Mouse (Mus musculus) embryonic facial prominence, embryonic 11.5 days (tissue): ENCODE results near the gene Tlk2. TPM values are rescaled to one million over a fixed set of nuclear protein-coding genes. Genes with fewer than 3 reads are reported as not detected.

Source experiments
- ATAC-seq: fragments of 200-750 bp; cut with Nextera tagmentation; replicated peaks from 2 replicates; pipeline ENCODE4 v1.8.0; 2017; ENCODE audit warnings: low read depth; ENCODE audit not compliant: insufficient number of reproducible peaks, low FRiP score, low TSS enrichment
- DNase-seq: peaks from one replicate; pipeline ENCODE4 v3.0.0-alpha.2; 2015; ENCODE audit warnings: low spot score
- H3K27ac ChIP-seq: fragments of 300-500 bp; sonication (generic); replicated peaks from 2 replicates; pipeline ENCODE4 v1.5.1; 2014; ENCODE audit warnings: mild to moderate bottlenecking, low read depth, low read length, control low read depth
- H3K27me3 ChIP-seq: fragments of 300-500 bp; sonication (generic); 2 replicates; pipeline ENCODE4 v1.6.1; 2014; ENCODE audit warnings: mild to moderate bottlenecking, low read length, moderate library complexity, mixed read lengths; ENCODE audit not compliant: control insufficient read depth, insufficient read depth
- H3K36me3 ChIP-seq: fragments of 300-500 bp; sonication (generic); replicated peaks from 2 replicates; pipeline ENCODE4 v1.6.1; 2014; ENCODE audit warnings: low read depth, mild to moderate bottlenecking, low read length, moderate library complexity, mixed read lengths; ENCODE audit not compliant: control insufficient read depth, insufficient read depth
- H3K4me1 ChIP-seq: fragments of 300-500 bp; sonication (generic); 2 replicates; pipeline ENCODE4 v1.6.1; 2014; ENCODE audit warnings: low read length, mixed read lengths; ENCODE audit not compliant: control insufficient read depth, insufficient read depth
- H3K4me2 ChIP-seq: fragments of 300-500 bp; sonication (generic); 2 replicates; pipeline ENCODE4 v1.6.1; 2014; ENCODE audit warnings: low read depth, mild to moderate bottlenecking, control low read depth, low read length, moderate library complexity
- H3K4me3 ChIP-seq: fragments of 300-500 bp; sonication (generic); 2 replicates; pipeline ENCODE4 v1.5.1; 2014; ENCODE audit warnings: low read depth, low read length, control low read depth
- H3K9ac ChIP-seq: fragments of 300-500 bp; sonication (generic); replicated peaks from 2 replicates; pipeline ENCODE4 v1.6.1; 2014; ENCODE audit warnings: mild to moderate bottlenecking, control low read depth, low read length
- H3K9me3 ChIP-seq: fragments of 300-500 bp; sonication (generic); replicated peaks from 2 replicates; pipeline ENCODE4 v1.6.1; 2016; ENCODE audit warnings: mild to moderate bottlenecking, low read length, inconsistent platforms, mixed read lengths; ENCODE audit not compliant: control insufficient read depth
- WGBS: fragments of 180-500 bp; shearing (Covaris S2); extraction: QIAGEN DNeasy Blood & Tissue Kit; methylation state at CpG from one replicate; pipeline ENCODE4 v1.1.7; 2014; 5-methylcytosine and 5-hydroxymethylcytosine counted together
- polyA plus RNA-seq: library from polyadenylated mRNA; unstranded; fragments of >200 nt; fragmentation: Nextera tagmentation; extraction: Ambion mirVana; gene quantifications from 2 replicates; pipeline ENCODE4 v1.2.1, GENCODE M21; 2014

The Tlk2 gene
- polyA plus RNA-seq, 1 experiment from 2014 or later, result 30.7 TPM

DNA sequence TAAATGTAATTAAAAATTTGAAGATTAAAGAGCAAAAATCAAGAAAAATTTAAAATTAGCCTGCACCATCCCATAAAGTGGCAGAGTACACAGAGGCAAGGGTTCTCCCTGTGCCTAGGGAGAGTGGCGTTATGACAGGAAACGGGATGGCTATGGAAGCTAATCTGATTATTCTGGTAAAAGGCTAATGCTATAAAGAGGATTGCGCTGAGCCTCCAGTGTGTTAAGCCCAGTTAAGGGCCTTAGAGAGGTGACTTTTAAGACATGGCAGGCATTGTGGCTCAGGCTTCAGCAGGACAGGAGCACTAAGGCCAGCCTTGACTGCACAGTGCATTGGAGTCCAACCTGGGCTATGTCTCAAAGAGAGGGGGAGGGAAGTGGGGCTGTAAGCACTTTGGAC, 148.5 kb downstream of the Tlk2 start:
- Histone ChIP-seq H3K36me3 (no peaks in the 10 kb centered on the region), H3K4me1 (no peaks in the 10 kb centered on the region), H3K9ac (no peak overlapping the region), H3K9me3 (no peaks in the 10 kb centered on the region), H3K4me2 (no peak overlapping the region), H3K4me3 (no peak overlapping the region), H3K27ac (no peak overlapping the region), H3K27me3 (no peaks in the 10 kb centered on the region)
- ATAC-seq (no peak), DNase-seq (no peak)
- WGBS, result 82% methylated on average over 3 of the region's 3 CpGs

DNA sequence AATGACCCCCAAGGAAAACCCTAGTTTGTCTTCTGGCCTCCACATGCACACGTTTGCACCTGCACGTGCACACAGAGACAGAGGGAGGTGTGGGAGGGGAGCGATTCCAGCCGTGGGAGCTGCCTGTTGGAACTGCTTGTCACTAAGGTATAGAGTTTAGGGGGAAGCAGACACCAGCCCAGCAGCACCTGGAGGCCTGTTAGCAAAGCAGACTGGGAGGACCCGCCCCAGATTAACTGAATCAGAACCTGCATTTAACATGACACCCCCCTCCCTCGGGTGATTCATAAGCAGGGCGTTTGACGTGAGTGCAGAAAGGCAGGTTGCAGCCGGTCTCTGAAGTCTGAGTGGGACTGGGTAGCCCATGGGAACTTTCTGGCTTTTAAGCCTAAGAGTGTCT, 151.4 kb downstream of the Tlk2 start:
- H3K9ac ChIP-seq, result no peak overlapping the region
- H3K4me3 ChIP-seq, result no peak overlapping the region
- no peaks in the 10 kb centered on the region for H3K27me3 ChIP-seq
- ATAC-seq (no peak), DNase-seq (no peak)
- WGBS, result 72% methylated on average over 9 of the region's 9 CpGs
- H3K4me1 ChIP-seq, result no peaks in the 10 kb centered on the region
- no peak overlapping the region for H3K4me2 ChIP-seq
- H3K36me3 ChIP-seq, result no peaks in the 10 kb centered on the region
- no peak overlapping the region for H3K27ac ChIP-seq
- no peaks in the 10 kb centered on the region for H3K9me3 ChIP-seq

- H3K4me3 ChIP-seq, result no peak overlapping the region
- no peak overlapping the region for H3K27ac ChIP-seq
- no peak overlapping the region for H3K9ac ChIP-seq
- no peak for ATAC-seq
- no peaks in the 10 kb centered on the region for H3K9me3 ChIP-seq
- H3K4me2 ChIP-seq, result no peak overlapping the region
- no peaks in the 10 kb centered on the region for H3K4me1 ChIP-seq
- H3K36me3 ChIP-seq, result peaks cover under 1% of the 10 kb centered on the region; the same call in 1 of the 2 replicates
- 89% methylated on average over 3 of the region's 3 CpGs for WGBS
- no peak for DNase-seq
- H3K27me3 ChIP-seq, result no peaks in the 10 kb centered on the region
Observed at GRCm38 (mm10) chr11:105331129-105331528, 152.5 kb downstream of the Tlk2 start.

DNA sequence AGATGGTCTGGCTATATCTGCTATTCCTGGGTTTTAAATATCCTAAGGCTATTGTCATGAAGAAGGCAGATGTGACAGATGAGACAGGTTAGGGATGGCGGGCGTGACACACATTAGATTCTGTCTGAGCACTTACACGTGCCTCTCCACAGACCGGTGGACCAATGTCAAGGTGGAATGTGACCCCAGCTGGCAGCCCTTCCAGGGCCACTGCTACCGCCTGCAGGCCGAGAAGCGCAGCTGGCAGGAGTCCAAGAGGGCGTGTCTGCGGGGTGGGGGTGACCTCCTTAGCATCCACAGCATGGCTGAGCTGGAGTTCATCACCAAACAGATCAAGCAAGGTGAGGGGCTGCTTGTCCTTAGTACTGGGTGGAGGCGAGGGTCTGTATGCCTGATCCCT, 153.1 kb downstream of the Tlk2 start:
- no peak overlapping the region for H3K9ac ChIP-seq
- H3K27me3 ChIP-seq, result no peaks in the 10 kb centered on the region
- no peak overlapping the region for H3K27ac ChIP-seq
- no peaks in the 10 kb centered on the region for H3K4me1 ChIP-seq
- no peak for ATAC-seq
- WGBS, result 44% methylated on average over 10 of the region's 10 CpGs
- peaks cover 5% of the 10 kb centered on the region for H3K36me3 ChIP-seq
- no peak overlapping the region for H3K4me2 ChIP-seq
- H3K9me3 ChIP-seq, result no peaks in the 10 kb centered on the region
- DNase-seq, result peak; percentile 43
- H3K4me3 ChIP-seq, result no peak overlapping the region

DNA sequence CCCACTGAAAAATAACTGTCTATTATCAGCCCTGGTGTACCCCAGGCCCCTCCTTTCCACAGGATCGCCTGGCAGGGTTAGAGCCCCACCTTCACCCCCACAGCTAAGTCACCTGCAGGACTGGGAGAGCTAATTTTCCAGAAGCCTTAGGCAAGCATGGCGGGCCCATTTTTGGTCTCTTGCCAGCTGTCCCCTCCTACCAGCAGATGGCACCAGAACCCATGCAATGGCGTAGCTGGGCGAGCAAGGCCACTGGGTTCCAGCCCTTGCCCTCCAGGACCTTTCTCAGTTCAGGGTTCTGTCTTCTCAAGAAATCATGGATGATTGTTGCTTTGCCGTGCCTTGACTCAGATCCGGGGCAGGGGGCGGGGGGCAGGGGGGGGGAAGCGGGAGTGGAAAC, 153.9 kb downstream of the Tlk2 start:
- Histone ChIP-seq H3K4me2 (no peak overlapping the region), H3K9me3 (no peaks in the 10 kb centered on the region), H3K4me1 (no peaks in the 10 kb centered on the region), H3K27ac (no peak overlapping the region), H3K4me3 (no peak overlapping the region), H3K36me3 (peaks cover 5% of the 10 kb centered on the region), H3K9ac (no peak overlapping the region), H3K27me3 (no peaks in the 10 kb centered on the region)
- peak; percentile 70 for DNase-seq
- no peak for ATAC-seq
- WGBS, result 62% methylated on average over 8 of the region's 8 CpGs

Other genes starting within 250 kb of the Tlk2 start
- gene Efcab3, start 115.2 kb upstream of the Tlk2 start, polyA plus RNA-seq, result not detected in 2 replicates
- gene Mettl2, start 52.4 kb upstream of the Tlk2 start, polyA plus RNA-seq, result 48.2 and 50.7 TPM in 2 replicates
- not detected in 2 replicates for gene Gm10842, start 31.9 kb upstream of the Tlk2 start, polyA plus RNA-seq
- 9.5 and 10.2 TPM in 2 replicates for gene Mrc2, start 113.8 kb downstream of the Tlk2 start, polyA plus RNA-seq